Mouse (Mus musculus): ENCODE measurements at regions not wholly inside any gene's neighbourhood (a gene's known extent, or its start where the extent isn't known, plus 50 kb on each side); places are given as distances from the start of the nearest gene placed in this dataset.

DNA sequence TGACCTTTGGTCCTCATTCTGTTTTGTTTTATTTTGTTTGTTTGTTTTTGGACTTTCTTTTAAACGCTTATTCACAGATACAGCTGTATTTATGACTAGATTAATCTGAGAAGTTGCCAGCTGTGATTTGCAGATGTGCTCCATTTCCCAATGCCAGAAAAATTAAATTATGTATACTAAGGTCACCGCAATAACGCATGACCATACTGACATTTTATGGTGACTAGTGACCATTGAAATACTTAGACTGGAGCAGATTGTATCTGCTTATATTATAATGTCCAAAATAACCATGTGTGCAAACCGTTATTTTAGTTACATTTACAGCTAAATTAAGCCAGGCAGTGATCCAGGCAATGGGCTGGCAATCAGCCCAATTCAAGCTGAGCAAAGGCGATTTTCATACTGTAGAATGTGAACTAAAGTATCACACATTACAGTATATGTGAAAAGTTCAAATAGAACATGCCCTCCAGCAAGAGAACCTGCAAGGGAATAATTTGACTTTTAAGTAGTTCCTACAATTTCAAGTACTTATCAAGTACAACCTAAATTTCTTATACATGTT lies 1401.0 kb upstream of the Gm7489 start:
- H3K27me3 ChIP-seq (replicated peaks) = no peaks in the 10 kb centered on the region
- no peaks in the 10 kb centered on the region for H3K36me3 ChIP-seq (replicated peaks)
- ATAC-seq (replicated peaks) = no peak
- H3K4me2 ChIP-seq = no peak overlapping the region
- H3K4me3 ChIP-seq = no peak overlapping the region
- H3K27ac ChIP-seq = no peak overlapping the region
- no peaks in the 10 kb centered on the region for H3K4me1 ChIP-seq
- no peaks in the 10 kb centered on the region for H3K9me3 ChIP-seq
- H3K9ac ChIP-seq = no peak overlapping the region
- WGBS = 77% methylated on average over 5 of the region's 5 CpGs

- H3K9ac ChIP-seq = no peak overlapping the region
- no peak overlapping the region for H3K4me3 ChIP-seq
- WGBS = 85% methylated on average over 5 of the region's 5 CpGs
- H3K9me3 ChIP-seq = no peaks in the 10 kb centered on the region
- ATAC-seq (replicated peaks) = no peak
- H3K4me2 ChIP-seq = no peak overlapping the region
- H3K27ac ChIP-seq = no peak overlapping the region
- H3K4me1 ChIP-seq = no peaks in the 10 kb centered on the region
- H3K27me3 ChIP-seq (replicated peaks) = no peaks in the 10 kb centered on the region
- H3K36me3 ChIP-seq (replicated peaks) = no peaks in the 10 kb centered on the region
Observed at GRCm38 (mm10) chr15:52484276-52484675, 1400.4 kb upstream of the Gm7489 start.

DNA sequence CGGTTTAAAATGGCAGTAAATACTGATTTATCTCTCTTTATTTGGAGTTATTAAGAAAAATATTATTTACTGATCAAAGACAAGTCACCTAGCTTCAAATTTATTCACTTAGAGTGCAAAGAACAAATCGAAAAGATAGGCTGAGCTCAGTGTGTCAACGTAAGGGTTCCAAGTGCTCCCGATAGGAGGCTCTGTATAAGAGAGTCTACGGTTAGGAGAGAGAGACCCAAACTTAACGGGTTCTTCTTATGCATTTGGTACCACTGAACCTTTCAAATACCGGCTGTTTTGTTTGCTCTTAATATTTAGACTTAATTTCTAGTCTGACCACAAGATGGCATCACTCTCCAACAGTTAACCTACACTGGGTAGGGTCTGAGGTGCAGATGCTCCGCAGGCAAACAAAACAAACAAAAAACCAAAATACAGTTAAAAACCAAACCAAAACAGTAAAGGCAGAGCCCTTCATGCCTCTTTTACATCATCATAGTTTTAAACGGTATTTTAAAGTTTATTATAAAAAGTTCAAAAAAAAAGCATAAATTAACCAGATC lies 1379.4 kb upstream of the Gm7489 start:
- H3K27ac ChIP-seq = no peak overlapping the region
- H3K4me2 ChIP-seq = no peak overlapping the region
- no peaks in the 10 kb centered on the region for H3K27me3 ChIP-seq (replicated peaks)
- no peak overlapping the region for H3K4me3 ChIP-seq
- H3K36me3 ChIP-seq (replicated peaks) = no peaks in the 10 kb centered on the region
- 29% methylated on average over 9 of the region's 9 CpGs for WGBS
- no peak overlapping the region for H3K9ac ChIP-seq
- no peaks in the 10 kb centered on the region for H3K9me3 ChIP-seq
- peak; percentile 81 for ATAC-seq (replicated peaks)
- no peaks in the 10 kb centered on the region for H3K4me1 ChIP-seq

DNA sequence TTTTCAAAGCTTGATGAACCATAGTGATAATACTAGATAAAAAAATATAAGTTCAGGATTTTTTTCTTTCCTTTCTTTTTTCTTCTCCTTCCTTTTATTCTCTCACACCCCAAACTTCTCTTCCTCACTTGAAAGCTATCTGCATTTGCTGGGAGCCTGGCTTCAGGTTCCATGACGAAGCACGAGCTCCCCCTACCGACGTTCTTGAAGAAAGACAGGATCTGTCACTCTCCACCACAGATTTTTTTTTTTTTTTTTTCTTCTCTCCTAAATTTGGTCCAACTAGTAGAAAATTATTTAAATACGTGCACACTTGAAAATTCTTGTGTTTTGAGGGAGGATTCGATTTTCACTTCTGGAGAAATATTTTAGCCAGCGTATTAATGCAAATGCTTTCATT lies 1377.8 kb upstream of the Gm7489 start:
- no peak for ATAC-seq (replicated peaks)
- no peaks in the 10 kb centered on the region for H3K27me3 ChIP-seq (replicated peaks)
- H3K4me1 ChIP-seq = no peaks in the 10 kb centered on the region
- no peak overlapping the region for H3K9ac ChIP-seq
- no peaks in the 10 kb centered on the region for H3K36me3 ChIP-seq (replicated peaks)
- no peak overlapping the region for H3K27ac ChIP-seq
- H3K9me3 ChIP-seq = no peaks in the 10 kb centered on the region
- H3K4me2 ChIP-seq = no peak overlapping the region
- WGBS = 5% methylated on average over 7 of the region's 7 CpGs
- no peak overlapping the region for H3K4me3 ChIP-seq

GRCm38 (mm10) chr15:52508609-52509008 lies 1376.1 kb upstream of the Gm7489 start:
- Histone ChIP-seq H3K36me3 (replicated peaks) (no peaks in the 10 kb centered on the region), H3K4me1 (no peaks in the 10 kb centered on the region), H3K4me2 (no peak overlapping the region), H3K9ac (no peak overlapping the region), H3K27ac (no peak overlapping the region), H3K9me3 (no peaks in the 10 kb centered on the region), H3K4me3 (no peak overlapping the region), H3K27me3 (replicated peaks) (no peaks in the 10 kb centered on the region)
- ATAC-seq (replicated peaks) = no peak
- 54% methylated on average over 2 of the region's 2 CpGs for WGBS

DNA sequence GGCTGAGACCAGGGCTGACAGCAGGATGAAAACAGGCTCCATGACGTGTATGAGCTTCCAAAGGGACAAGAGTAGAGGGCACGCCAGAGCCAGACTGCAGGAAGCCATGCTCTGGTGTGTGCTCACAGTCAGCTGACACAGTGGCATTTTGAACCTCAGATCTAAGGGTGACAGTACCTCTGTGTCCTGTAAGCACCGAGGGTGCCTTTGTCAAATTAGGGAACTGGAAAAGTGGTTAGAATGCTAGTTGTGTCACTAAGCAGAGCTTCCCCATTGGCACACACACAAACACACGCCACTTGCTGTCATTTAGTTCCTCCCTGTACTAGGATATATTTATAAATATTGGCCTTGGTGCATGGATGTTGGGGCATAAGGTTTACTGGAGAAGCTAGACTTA lies 1374.6 kb upstream of the Gm7489 start:
- 0 out of 2 replicates have a peak, but pooled peaks have one; percentile 15 for ATAC-seq (replicated peaks)
- Histone ChIP-seq H3K4me1 (no peaks in the 10 kb centered on the region), H3K4me3 (no peak overlapping the region), H3K36me3 (replicated peaks) (no peaks in the 10 kb centered on the region), H3K9ac (no peak overlapping the region), H3K27me3 (replicated peaks) (no peaks in the 10 kb centered on the region), H3K9me3 (no peaks in the 10 kb centered on the region), H3K4me2 (no peak overlapping the region), H3K27ac (no peak overlapping the region)
- WGBS = 78% methylated on average over 4 of the region's 4 CpGs

GRCm38 (mm10) chr15:52536594-52536993 lies 1348.1 kb upstream of the Gm7489 start:
- Histone ChIP-seq H3K4me2 (no peak overlapping the region), H3K36me3 (replicated peaks) (no peaks in the 10 kb centered on the region), H3K9ac (no peak overlapping the region), H3K4me3 (no peak overlapping the region), H3K4me1 (no peaks in the 10 kb centered on the region), H3K9me3 (no peaks in the 10 kb centered on the region), H3K27ac (no peak overlapping the region), H3K27me3 (replicated peaks) (no peaks in the 10 kb centered on the region)
- no peak for ATAC-seq (replicated peaks)
- 94% methylated on average over 2 of the region's 2 CpGs for WGBS

- Histone ChIP-seq H3K27me3 (replicated peaks) (no peaks in the 10 kb centered on the region), H3K27ac (no peak overlapping the region), H3K4me1 (no peaks in the 10 kb centered on the region), H3K4me3 (no peak overlapping the region), H3K36me3 (replicated peaks) (no peaks in the 10 kb centered on the region), H3K9ac (no peak overlapping the region), H3K9me3 (no peaks in the 10 kb centered on the region), H3K4me2 (no peak overlapping the region)
- ATAC-seq (replicated peaks) = no peak
Observed at GRCm38 (mm10) chr15:52558682-52559081, 1326.0 kb upstream of the Gm7489 start.

DNA sequence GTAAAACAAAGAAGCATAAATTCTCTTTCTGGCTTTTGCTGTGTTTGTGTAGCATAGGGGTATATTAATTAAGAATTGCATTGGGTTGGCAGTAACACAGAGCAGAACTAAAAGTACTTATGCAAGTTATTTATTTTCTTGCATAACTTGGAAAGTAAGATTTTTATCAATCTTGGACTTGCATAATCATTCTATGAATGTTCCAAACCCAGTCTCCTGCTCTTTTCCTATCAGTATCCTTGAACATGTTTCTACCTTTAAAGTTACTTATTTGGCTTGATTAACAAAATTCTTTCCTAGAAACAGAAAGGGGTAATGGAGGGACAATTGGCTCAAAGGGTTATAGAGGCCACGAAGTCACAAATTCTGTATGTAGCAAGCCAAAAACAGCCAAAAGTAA lies 1320.6 kb upstream of the Gm7489 start:
- H3K27ac ChIP-seq = no peak overlapping the region
- no peaks in the 10 kb centered on the region for H3K36me3 ChIP-seq (replicated peaks)
- H3K9ac ChIP-seq = no peak overlapping the region
- ATAC-seq (replicated peaks) = no peak
- H3K27me3 ChIP-seq (replicated peaks) = no peaks in the 10 kb centered on the region
- H3K9me3 ChIP-seq = no peaks in the 10 kb centered on the region
- H3K4me3 ChIP-seq = no peak overlapping the region
- no peak overlapping the region for H3K4me2 ChIP-seq
- WGBS = 92% methylated on average over 1 of the region's 1 CpGs
- H3K4me1 ChIP-seq = no peaks in the 10 kb centered on the region

DNA sequence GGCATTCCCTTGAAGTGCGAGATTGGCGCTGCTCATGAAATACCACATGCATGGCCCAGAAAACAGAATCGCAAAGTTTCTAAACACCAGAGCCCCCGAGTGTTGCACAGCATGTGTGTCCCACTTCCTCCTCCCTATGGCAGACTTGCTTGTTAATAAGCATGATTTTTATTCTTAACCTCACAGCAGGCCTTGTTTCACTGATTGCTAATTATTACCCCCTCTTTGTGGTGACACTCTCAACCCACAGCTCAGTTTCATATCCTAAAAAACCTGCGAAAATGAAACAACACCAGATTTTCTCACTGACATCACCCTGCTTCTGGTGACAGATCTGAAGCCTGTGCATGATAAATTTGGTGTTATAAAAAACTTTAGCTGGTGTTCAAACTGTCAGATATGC lies 1319.3 kb upstream of the Gm7489 start:
- WGBS = 81% methylated on average over 5 of the region's 5 CpGs
- H3K27ac ChIP-seq = no peak overlapping the region
- no peak overlapping the region for H3K9ac ChIP-seq
- no peak for ATAC-seq (replicated peaks)
- H3K4me2 ChIP-seq = no peak overlapping the region
- no peaks in the 10 kb centered on the region for H3K4me1 ChIP-seq
- H3K27me3 ChIP-seq (replicated peaks) = no peaks in the 10 kb centered on the region
- H3K36me3 ChIP-seq (replicated peaks) = no peaks in the 10 kb centered on the region
- H3K9me3 ChIP-seq = no peaks in the 10 kb centered on the region
- H3K4me3 ChIP-seq = no peak overlapping the region

DNA sequence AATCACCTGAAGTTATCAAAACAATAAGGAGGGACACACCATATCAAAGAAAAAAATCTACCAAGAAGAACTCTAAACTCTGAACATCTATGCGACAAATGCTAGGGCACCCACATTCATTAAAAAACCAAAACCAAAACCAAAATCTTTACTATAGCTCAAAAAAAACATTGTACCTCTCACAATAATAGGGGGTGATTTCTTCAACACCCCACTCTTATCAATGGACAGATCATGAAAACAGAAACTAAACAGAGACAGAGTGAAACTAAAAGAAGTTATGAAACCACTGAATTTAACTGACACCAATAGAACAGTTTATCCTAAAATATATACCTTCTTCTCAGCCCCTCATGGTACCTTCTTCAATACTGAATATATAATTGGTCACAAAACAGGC lies 1314.5 kb upstream of the Gm7489 start:
- Histone ChIP-seq H3K9me3 (no peaks in the 10 kb centered on the region), H3K27ac (no peak overlapping the region), H3K4me1 (no peaks in the 10 kb centered on the region), H3K4me3 (no peak overlapping the region), H3K9ac (no peak overlapping the region), H3K36me3 (replicated peaks) (no peaks in the 10 kb centered on the region), H3K27me3 (replicated peaks) (no peaks in the 10 kb centered on the region), H3K4me2 (no peak overlapping the region)
- 98% methylated on average over 1 of the region's 1 CpGs for WGBS
- no peak for ATAC-seq (replicated peaks)

- WGBS = 94% methylated on average over 2 of the region's 2 CpGs
Observed at GRCm38 (mm10) chr15:52577614-52578013, 1307.1 kb upstream of the Gm7489 start.

GRCm38 (mm10) chr15:52589391-52589790 lies 1295.3 kb upstream of the Gm7489 start:
- H3K9me3 ChIP-seq = no peaks in the 10 kb centered on the region
- no peaks in the 10 kb centered on the region for H3K4me1 ChIP-seq
- no peaks in the 10 kb centered on the region for H3K36me3 ChIP-seq (replicated peaks)
- WGBS = 33% methylated on average over 4 of the region's 4 CpGs
- H3K27me3 ChIP-seq (replicated peaks) = no peaks in the 10 kb centered on the region
- H3K27ac ChIP-seq = no peak overlapping the region
- ATAC-seq (replicated peaks) = no peak
- no peak overlapping the region for H3K4me3 ChIP-seq
- no peak overlapping the region for H3K9ac ChIP-seq
- H3K4me2 ChIP-seq = no peak overlapping the region

More at GRCm38 (mm10) chr15:52577614-52578013, 1307.1 kb upstream of the Gm7489 start:
- Histone ChIP-seq H3K4me3 (no peak overlapping the region), H3K4me2 (no peak overlapping the region), H3K27me3 (replicated peaks) (no peaks in the 10 kb centered on the region), H3K27ac (no peak overlapping the region), H3K36me3 (replicated peaks) (no peaks in the 10 kb centered on the region), H3K9ac (no peak overlapping the region), H3K9me3 (no peaks in the 10 kb centered on the region), H3K4me1 (no peaks in the 10 kb centered on the region)
- no peak for ATAC-seq (replicated peaks)

Data from midbrain, embryonic 15.5 days (tissue).